Mouse (Mus musculus): ENCODE results near the gene Ppp1r36. TPM values are rescaled to one million over a fixed set of nuclear protein-coding genes. Genes with fewer than 3 reads are reported as not detected.

The Ppp1r36 gene
- total RNA-seq (2014; rRNA removed) (0.27 and 0.94 TPM in 2 replicates), polyA plus RNA-seq (2015; fragmentation: Nextera tagmentation; extraction: Ambion mirVana) (1.5 and 2.0 TPM in 2 replicates)

GRCm38 (mm10) chr12:76417433-76417854, at the start of gene Ppp1r36:
TSS of gene Ppp1r36 (plus strand) at chr12:76417538.
- DNase-seq (ENCODE audit: low spot score) (no peak), ATAC-seq (ENCODE audit: low FRiP score) (no peak)
- Histone ChIP-seq H3K27ac (ENCODE audit: low read depth, low read length) (no peak within 1 kb of the TSS), H3K27me3 (ENCODE audit: insufficient read depth, low read length) (peaks cover 3% of the 10 kb centered on the region; the same call in 1 of the 2 replicates), H3K36me3 (ENCODE audit: insufficient read depth, low read length) (no peaks in the 10 kb centered on the region), H3K9me3 (ENCODE audit: low read length) (no peaks in the 10 kb centered on the region), H3K4me3 (ENCODE audit: low read depth, low read length) (peak within 1 kb of the TSS; percentile 31), H3K4me1 (ENCODE audit: insufficient read depth, low read length) (no peaks in the 10 kb centered on the region), H3K4me2 (ENCODE audit: low read depth, low read length, poor library complexity, severe bottlenecking) (peak within 1 kb of the TSS; percentile 64), H3K9ac (replicated peaks; ENCODE audit: low read length, poor library complexity, severe bottlenecking) (no peak within 1 kb of the TSS; the same call in 1 of the 2 replicates)
- under 1% methylated on average over 37 of the region's 37 CpGs for WGBS
- no peak for TF ChIP-seq CTCF (IDR thresholded peaks at IDR 0.05)

GRCm38 (mm10) chr12:76368201-76368789, 49.0 kb upstream of the Ppp1r36 start:
- Histone ChIP-seq H3K27ac (ENCODE audit: low read depth, low read length) (peak overlapping the region; percentile 98), H3K4me1 (ENCODE audit: insufficient read depth, low read length) (peaks cover 8% of the 10 kb centered on the region; the same call in 1 of the 2 replicates)

GRCm38 (mm10) chr12:76368790-76369205, 48.5 kb upstream of the Ppp1r36 start:
- H3K27me3 ChIP-seq (ENCODE audit: insufficient read depth, low read length), result no peaks in the 10 kb centered on the region
- H3K4me2 ChIP-seq (ENCODE audit: low read depth, low read length, poor library complexity, severe bottlenecking), result peak overlapping the region; percentile 92
- no peak for TF ChIP-seq CTCF (IDR thresholded peaks at IDR 0.05)
- peak overlapping the region; percentile 97 for H3K4me3 ChIP-seq (ENCODE audit: low read depth, low read length)
- peak overlapping the region; percentile 98 for H3K27ac ChIP-seq (ENCODE audit: low read depth, low read length)
- H3K36me3 ChIP-seq (ENCODE audit: insufficient read depth, low read length), result 0 out of 2 replicates have a peak, but pooled peaks cover 2% of the 10 kb centered on the region
- peak; percentile 68 for DNase-seq (ENCODE audit: low spot score)
- H3K9me3 ChIP-seq (ENCODE audit: low read length), result no peaks in the 10 kb centered on the region
- peak; percentile 50 for ATAC-seq (ENCODE audit: low FRiP score)
- under 1% methylated on average over 25 of the region's 26 CpGs for WGBS
- H3K4me1 ChIP-seq (ENCODE audit: insufficient read depth, low read length), result peaks cover 8% of the 10 kb centered on the region; the same call in 1 of the 2 replicates
- peak overlapping the region; percentile 98 for H3K9ac ChIP-seq (replicated peaks; ENCODE audit: low read length, poor library complexity, severe bottlenecking)

More at GRCm38 (mm10) chr12:76368201-76368789, 49.0 kb upstream of the Ppp1r36 start:
- H3K9me3 ChIP-seq (ENCODE audit: low read length), result no peaks in the 10 kb centered on the region
- H3K27me3 ChIP-seq (ENCODE audit: insufficient read depth, low read length), result no peaks in the 10 kb centered on the region
- H3K4me2 ChIP-seq (ENCODE audit: low read depth, low read length, poor library complexity, severe bottlenecking), result peak overlapping the region; percentile 92
- H3K4me3 ChIP-seq (ENCODE audit: low read depth, low read length), result peak overlapping the region; percentile 97
- peak overlapping the region; percentile 98 for H3K9ac ChIP-seq (replicated peaks; ENCODE audit: low read length, poor library complexity, severe bottlenecking)
- 7% methylated on average over 9 of the region's 9 CpGs for WGBS
- H3K36me3 ChIP-seq (ENCODE audit: insufficient read depth, low read length), result 0 out of 2 replicates have a peak, but pooled peaks cover 2% of the 10 kb centered on the region
- DNase-seq (ENCODE audit: low spot score) (no peak), ATAC-seq (ENCODE audit: low FRiP score) (no peak)
- no peak for TF ChIP-seq CTCF (IDR thresholded peaks at IDR 0.05)

GRCm38 (mm10) chr12:76369206-76369977, 47.9 kb upstream of the Ppp1r36 start, which contains the start of gene Zbtb25:
TSS of gene Zbtb25 (minus strand) at chr12:76369602.
- Histone ChIP-seq H3K4me3 (ENCODE audit: low read depth, low read length) (peak within 1 kb of the TSS; percentile 97), H3K4me2 (ENCODE audit: low read depth, low read length, poor library complexity, severe bottlenecking) (peak within 1 kb of the TSS; percentile 92), H3K4me1 (ENCODE audit: insufficient read depth, low read length) (peaks cover 8% of the 10 kb centered on the region; the same call in 1 of the 2 replicates), H3K36me3 (ENCODE audit: insufficient read depth, low read length) (0 out of 2 replicates have a peak, but pooled peaks cover 2% of the 10 kb centered on the region), H3K27me3 (ENCODE audit: insufficient read depth, low read length) (no peaks in the 10 kb centered on the region), H3K27ac (ENCODE audit: low read depth, low read length) (peak within 1 kb of the TSS; percentile 98), H3K9ac (replicated peaks; ENCODE audit: low read length, poor library complexity, severe bottlenecking) (peak within 1 kb of the TSS; percentile 98), H3K9me3 (ENCODE audit: low read length) (no peaks in the 10 kb centered on the region)
- WGBS, result under 1% methylated on average over 68 of the region's 96 CpGs
- TF ChIP-seq CTCF (IDR thresholded peaks at IDR 0.05), result no peak
- peak; percentile 95 for DNase-seq (ENCODE audit: low spot score)
- peak; percentile 91 for ATAC-seq (ENCODE audit: low FRiP score)

- Histone ChIP-seq H3K4me1 (ENCODE audit: insufficient read depth, low read length) (peaks cover 8% of the 10 kb centered on the region; the same call in 1 of the 2 replicates), H3K27me3 (ENCODE audit: insufficient read depth, low read length) (no peaks in the 10 kb centered on the region), H3K4me2 (ENCODE audit: low read depth, low read length, poor library complexity, severe bottlenecking) (peak within 1 kb of the TSS; percentile 92), H3K9me3 (ENCODE audit: low read length) (no peaks in the 10 kb centered on the region), H3K9ac (replicated peaks; ENCODE audit: low read length, poor library complexity, severe bottlenecking) (peak within 1 kb of the TSS; percentile 98), H3K27ac (ENCODE audit: low read depth, low read length) (peak within 1 kb of the TSS; percentile 98), H3K4me3 (ENCODE audit: low read depth, low read length) (peak within 1 kb of the TSS; percentile 97), H3K36me3 (ENCODE audit: insufficient read depth, low read length) (0 out of 2 replicates have a peak, but pooled peaks cover 2% of the 10 kb centered on the region)
- WGBS, result under 1% methylated on average over 69 of the region's 99 CpGs
- TF ChIP-seq CTCF (IDR thresholded peaks at IDR 0.05), result peak; percentile 35
- ATAC-seq (ENCODE audit: low FRiP score) (peak; percentile 58), DNase-seq (ENCODE audit: low spot score) (peak; percentile 77)
Observed at GRCm38 (mm10) chr12:76369978-76370830, 47.1 kb upstream of the Ppp1r36 start, which contains the start of gene Zbtb1. TSS of gene Zbtb1 (plus strand) at chr12:76370266.
